Mouse (Mus musculus) kidney, adult 2 months (tissue): ENCODE measurements around the gene Elmo1. TPM values are rescaled to one million over a fixed set of nuclear protein-coding genes. Genes with fewer than 3 reads are reported as not detected.

Source experiments
- DNase-seq: peaks from one replicate; pipeline ENCODE4 v3.0.0; 2021
- H3K27ac ChIP-seq: fragments of 200-500 bp; 2 replicates; pipeline ENCODE4 v1.5.1; 2012; ENCODE audit warnings: low read depth, low read length, control low read depth, inconsistent platforms; ENCODE audit not compliant: insufficient read depth
- H3K27me3 ChIP-seq: fragments of 200-500 bp; replicated peaks from 2 replicates; pipeline ENCODE4 v1.6.1; 2012; ENCODE audit warnings: mild to moderate bottlenecking, moderate library complexity, low read length, inconsistent platforms; ENCODE audit not compliant: control insufficient read depth, insufficient read depth
- H3K36me3 ChIP-seq: fragments of 200-500 bp; 2 replicates; pipeline ENCODE4 v1.6.1; 2012; ENCODE audit warnings: mild to moderate bottlenecking, moderate library complexity, low read length, inconsistent platforms; ENCODE audit not compliant: control insufficient read depth, insufficient read depth
- H3K4me1 ChIP-seq: fragments of 200-500 bp; 2 replicates; pipeline ENCODE4 v1.6.1; 2011; ENCODE audit warnings: low read length; ENCODE audit not compliant: control insufficient read depth, insufficient read depth
- H3K4me3 ChIP-seq: fragments of 200-500 bp; 2 replicates; pipeline ENCODE4 v1.5.1; 2011; ENCODE audit warnings: mild to moderate bottlenecking, low read depth, low read length, control low read depth; ENCODE audit not compliant: insufficient read depth
- CTCF ChIP-seq: fragments of 200-500 bp; conservative IDR thresholded peaks from 2 replicates; pipeline ENCODE4 v1.5.1; 2011; ENCODE audit warnings: low read depth, mild to moderate bottlenecking, control low read depth, low read length, moderate library complexity, mixed read lengths; ENCODE audit not compliant: insufficient read depth, insufficient read length
- POLR2A ChIP-seq: fragments of 200-500 bp; IDR thresholded peaks from one replicate; pipeline ENCODE4 v1.6.1; 2011; ENCODE audit warnings: low read depth, low read length, control low read depth
- WGBS: fragments of 180-500 bp; shearing (Covaris S2); methylation state at CpG from one replicate; pipeline ENCODE4 v1.1.7; 2018; 5-methylcytosine and 5-hydroxymethylcytosine counted together
- polyA plus RNA-seq: library from polyadenylated mRNA; depleted of rRNA; stranded (reverse); fragments of >200 nt; gene quantifications from 2 replicates; pipeline ENCODE4 v1.2.3, GENCODE M21; 2012

Elmo1 gene
- polyA plus RNA-seq, 1 experiment = 4.5 TPM

- Histone ChIP-seq H3K27me3 (no peaks in the 10 kb centered on the region), H3K27ac (no peak overlapping the region), H3K36me3 (no peaks in the 10 kb centered on the region), H3K4me3 (no peak overlapping the region), H3K4me1 (no peaks in the 10 kb centered on the region)
- TF ChIP-seq CTCF = no peak
- TF ChIP-seq POLR2A = no peak
- no peak for DNase-seq
- 55% methylated on average over 8 of the region's 8 CpGs for WGBS
Measured at GRCm38 (mm10) chr13:20257562-20258525, 167.4 kb downstream of the Elmo1 start.

- no peak for DNase-seq
- no peak overlapping the region for H3K4me3 ChIP-seq
- H3K4me1 ChIP-seq = no peaks in the 10 kb centered on the region
- TF ChIP-seq CTCF (no peak), POLR2A (no peak)
- no peak overlapping the region for H3K27ac ChIP-seq
- 93% methylated on average over 1 of the region's 1 CpGs for WGBS
- no peaks in the 10 kb centered on the region; the same call in 1 of the 2 replicates for H3K27me3 ChIP-seq
- H3K36me3 ChIP-seq = no peaks in the 10 kb centered on the region
Measured at GRCm38 (mm10) chr13:20263173-20263572, 172.8 kb downstream of the Elmo1 start.

- Histone ChIP-seq H3K4me1 (no peaks in the 10 kb centered on the region), H3K36me3 (no peaks in the 10 kb centered on the region), H3K27me3 (no peaks in the 10 kb centered on the region; the same call in 1 of the 2 replicates), H3K4me3 (no peak overlapping the region), H3K27ac (no peak overlapping the region)
- 75% methylated on average over 6 of the region's 6 CpGs for WGBS
- DNase-seq = no peak
- TF ChIP-seq CTCF (no peak), POLR2A (no peak)
Measured at GRCm38 (mm10) chr13:20270148-20270547, 179.8 kb downstream of the Elmo1 start.

- 26% methylated on average over 3 of the region's 3 CpGs for WGBS
- Histone ChIP-seq H3K27me3 (no peaks in the 10 kb centered on the region; the same call in 1 of the 2 replicates), H3K4me3 (no peak overlapping the region), H3K36me3 (no peaks in the 10 kb centered on the region), H3K27ac (no peak overlapping the region), H3K4me1 (no peaks in the 10 kb centered on the region)
- peak; percentile 22 for DNase-seq
- TF ChIP-seq POLR2A (no peak), CTCF (peak; percentile 64)
Measured at GRCm38 (mm10) chr13:20271799-20272198, 181.4 kb downstream of the Elmo1 start.

GRCm38 (mm10) chr13:20272562-20272961, 182.2 kb downstream of the Elmo1 start:
- Histone ChIP-seq H3K4me1 (no peaks in the 10 kb centered on the region), H3K4me3 (no peak overlapping the region), H3K27ac (no peak overlapping the region), H3K36me3 (no peaks in the 10 kb centered on the region), H3K27me3 (no peaks in the 10 kb centered on the region; the same call in 1 of the 2 replicates)
- peak; percentile 61 for TF ChIP-seq CTCF
- no peak for TF ChIP-seq POLR2A
- DNase-seq = no peak
- WGBS = 49% methylated on average over 6 of the region's 6 CpGs

- Histone ChIP-seq H3K4me3 (no peak overlapping the region), H3K27me3 (no peaks in the 10 kb centered on the region), H3K36me3 (no peaks in the 10 kb centered on the region), H3K4me1 (no peaks in the 10 kb centered on the region), H3K27ac (no peak overlapping the region)
- WGBS = 58% methylated on average over 2 of the region's 2 CpGs
- TF ChIP-seq POLR2A (no peak), CTCF (no peak)
- no peak for DNase-seq
Measured at GRCm38 (mm10) chr13:20279889-20280288, 189.5 kb downstream of the Elmo1 start.

GRCm38 (mm10) chr13:20283891-20284290, 193.5 kb downstream of the Elmo1 start:
- WGBS = 88% methylated on average over 7 of the region's 7 CpGs
- no peak overlapping the region for H3K27ac ChIP-seq
- no peak for DNase-seq
- H3K4me1 ChIP-seq = no peaks in the 10 kb centered on the region
- TF ChIP-seq POLR2A (no peak), CTCF (no peak)
- no peaks in the 10 kb centered on the region for H3K27me3 ChIP-seq
- H3K36me3 ChIP-seq = no peaks in the 10 kb centered on the region
- H3K4me3 ChIP-seq = no peak overlapping the region
